Mouse (Mus musculus): Measurements from ENCODE around the gene Masp2.

DNA sequence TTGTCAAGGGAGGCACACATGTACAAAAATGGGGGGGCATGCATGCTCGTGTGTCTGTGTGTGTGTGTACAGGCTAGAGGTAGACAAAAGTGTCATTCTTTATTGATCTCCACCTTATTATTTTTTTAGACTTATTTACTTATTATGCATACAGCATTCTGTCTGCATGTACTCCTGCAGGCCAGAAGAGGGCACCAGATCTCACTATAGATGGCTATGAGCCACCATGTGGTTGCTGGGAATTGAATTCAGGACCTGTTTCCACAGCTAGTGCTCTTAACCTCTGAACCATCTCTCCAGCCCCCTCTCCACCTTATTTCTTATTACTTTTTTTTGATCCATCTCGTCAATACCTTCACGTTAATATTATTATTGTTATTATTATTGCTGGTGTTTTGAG lies 47.0 kb downstream of the Masp2 start:
- TF ChIP-seq POLR2A (IDR thresholded peaks at IDR 0.05; ENCODE audit: control insufficient read depth, low read depth, low read length) (no peak), CTCF (IDR thresholded peaks at IDR 0.05; ENCODE audit: control insufficient read depth, insufficient read depth, insufficient replicate concordance, low read depth, low read length) (no peak)
